Mouse (Mus musculus): Measurements from ENCODE around the gene Cpa1. TPM values are rescaled to one million over a fixed set of nuclear protein-coding genes. Genes with fewer than 3 reads are reported as not detected.
A peak's percentile ranks its signal among the peaks of the same experiment; 100 is the strongest.

The Cpa1 gene
- 0.13 TPM in 1 of 2 replicates, not detected in the other for polyA plus RNA-seq (2012; rRNA removed)

DNA sequence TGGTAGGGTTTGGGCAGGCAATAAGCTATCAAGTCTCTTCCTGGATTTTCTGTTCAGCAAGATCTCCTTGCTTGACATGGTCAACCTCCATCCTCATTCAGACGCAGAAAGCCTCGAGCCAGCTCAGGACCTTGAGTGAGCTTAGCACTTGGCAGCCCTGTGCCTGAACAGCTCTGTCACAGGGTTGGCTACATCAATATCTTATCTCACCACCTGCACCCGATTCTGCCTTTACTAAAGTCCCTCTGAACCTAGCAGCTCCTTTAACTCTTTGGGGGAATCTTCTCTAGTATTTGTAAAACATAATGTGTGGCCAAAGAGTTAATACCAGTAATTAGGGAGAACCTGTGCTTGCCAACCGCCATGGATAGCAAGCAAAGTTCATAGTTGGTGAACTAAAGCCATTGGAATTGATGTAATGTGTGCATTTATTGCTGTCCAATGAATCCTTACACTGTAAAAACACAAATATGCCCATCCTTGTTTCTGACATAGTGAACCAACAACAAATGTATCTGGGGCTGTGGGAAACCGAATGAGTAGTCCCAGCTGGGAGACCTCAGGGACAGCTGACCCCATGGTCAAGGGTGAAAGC, at the start of gene Cpa1:
Gene Cpa1, plus strand, starts transcription at position 545 of the 595 bp plus-strand sequence.
- DNase-seq (ENCODE audit: extremely low spot score in 1 of 2, low spot score in 1 of 2) = no peak

DNA sequence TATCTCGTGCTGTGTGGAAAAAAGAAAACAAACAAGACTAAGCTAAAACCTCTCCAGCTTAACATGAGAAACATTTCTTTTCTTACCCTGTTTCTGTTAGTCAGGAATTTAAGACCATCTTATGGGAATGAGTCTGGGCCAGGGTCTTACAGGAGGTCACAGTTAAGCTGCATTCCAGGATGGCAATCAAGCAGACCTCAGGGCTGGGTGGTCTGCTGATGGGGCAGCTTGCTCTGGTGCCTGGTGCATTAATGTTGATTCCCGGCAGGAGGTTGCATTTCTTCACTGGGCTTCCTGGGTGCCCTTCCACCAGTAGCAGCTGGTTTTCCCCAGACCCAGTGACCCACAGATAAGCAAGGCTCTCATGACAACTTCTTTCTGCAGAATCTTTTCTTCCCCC, 49.2 kb upstream of the Cpa1 start:
- no peak for DNase-seq (ENCODE audit: extremely low spot score in 1 of 2, low spot score in 1 of 2)

DNA sequence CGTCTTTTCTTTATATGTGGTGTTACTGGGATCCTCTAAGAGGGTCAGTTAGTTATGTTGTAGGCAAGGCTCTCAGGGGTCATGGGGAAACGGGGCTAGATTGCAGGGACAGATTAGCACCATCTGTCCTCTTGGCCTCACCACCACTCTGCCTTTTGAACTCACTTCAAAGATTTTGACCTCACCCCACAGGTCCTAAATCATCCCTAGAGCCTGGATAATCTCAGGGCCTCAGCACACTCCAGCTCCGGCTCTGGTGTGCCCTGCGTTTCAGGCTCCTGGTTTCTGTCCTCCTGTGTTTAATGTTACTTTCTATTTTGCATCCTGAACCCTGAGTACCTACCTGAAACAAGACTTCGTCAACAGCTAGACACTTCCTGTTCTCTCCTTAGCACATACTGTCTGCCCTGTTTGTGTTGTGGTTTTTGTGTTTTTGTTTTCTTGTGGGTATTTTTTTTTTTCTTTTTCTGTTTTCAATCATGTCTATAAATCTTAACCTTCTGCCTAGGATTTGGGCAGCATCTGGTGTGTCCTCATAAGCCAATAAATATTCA, 47.1 kb upstream of the Cpa1 start:
- no peak for DNase-seq (ENCODE audit: extremely low spot score in 1 of 2, low spot score in 1 of 2)

DNA sequence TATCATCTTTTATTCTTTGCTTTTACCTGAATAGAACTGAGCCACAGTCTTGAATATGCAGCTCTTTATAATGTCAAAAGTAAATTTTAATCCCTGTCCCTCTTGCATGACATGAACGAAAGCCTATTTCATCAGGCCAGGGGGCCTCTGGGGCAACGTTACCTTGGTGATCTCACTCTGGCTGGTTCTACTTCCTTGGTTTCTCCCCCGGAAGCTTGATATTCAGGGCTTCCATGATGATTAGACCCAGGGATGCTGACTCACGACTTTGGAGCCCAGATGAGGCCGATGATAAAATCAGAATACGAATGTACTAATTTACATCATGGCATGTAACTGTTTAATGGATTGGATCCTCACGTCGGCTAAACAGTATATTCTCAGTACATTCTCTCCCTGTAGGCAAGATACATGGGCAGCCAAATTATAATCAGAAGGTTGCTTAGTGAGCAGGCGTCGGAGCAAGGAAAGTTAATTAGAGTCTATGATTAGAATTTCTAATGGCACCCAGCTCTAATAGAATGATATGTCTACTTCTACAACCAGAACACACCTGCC, 46.5 kb upstream of the Cpa1 start:
- DNase-seq (ENCODE audit: extremely low spot score in 1 of 2, low spot score in 1 of 2) = no peak

DNA sequence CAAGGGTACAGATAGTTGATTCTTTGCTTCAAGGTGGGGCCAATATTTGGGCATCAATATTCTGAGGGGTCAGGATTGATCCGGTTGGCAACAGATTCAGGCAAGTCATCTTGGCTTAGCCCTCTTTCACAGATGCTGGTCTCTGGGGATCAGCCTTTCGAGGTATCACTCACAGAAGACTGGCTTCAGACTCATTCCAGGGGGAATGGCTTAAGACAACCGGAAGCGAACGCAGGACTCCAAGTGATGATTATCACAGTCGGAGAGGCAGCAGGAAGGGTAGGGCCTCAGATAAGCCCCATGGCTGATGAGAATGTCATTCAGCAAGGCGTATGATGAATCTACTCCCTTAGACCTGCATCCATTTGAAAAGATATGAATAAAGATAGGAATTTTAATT, 44.7 kb upstream of the Cpa1 start:
- DNase-seq (ENCODE audit: extremely low spot score in 1 of 2, low spot score in 1 of 2) = no peak

DNA sequence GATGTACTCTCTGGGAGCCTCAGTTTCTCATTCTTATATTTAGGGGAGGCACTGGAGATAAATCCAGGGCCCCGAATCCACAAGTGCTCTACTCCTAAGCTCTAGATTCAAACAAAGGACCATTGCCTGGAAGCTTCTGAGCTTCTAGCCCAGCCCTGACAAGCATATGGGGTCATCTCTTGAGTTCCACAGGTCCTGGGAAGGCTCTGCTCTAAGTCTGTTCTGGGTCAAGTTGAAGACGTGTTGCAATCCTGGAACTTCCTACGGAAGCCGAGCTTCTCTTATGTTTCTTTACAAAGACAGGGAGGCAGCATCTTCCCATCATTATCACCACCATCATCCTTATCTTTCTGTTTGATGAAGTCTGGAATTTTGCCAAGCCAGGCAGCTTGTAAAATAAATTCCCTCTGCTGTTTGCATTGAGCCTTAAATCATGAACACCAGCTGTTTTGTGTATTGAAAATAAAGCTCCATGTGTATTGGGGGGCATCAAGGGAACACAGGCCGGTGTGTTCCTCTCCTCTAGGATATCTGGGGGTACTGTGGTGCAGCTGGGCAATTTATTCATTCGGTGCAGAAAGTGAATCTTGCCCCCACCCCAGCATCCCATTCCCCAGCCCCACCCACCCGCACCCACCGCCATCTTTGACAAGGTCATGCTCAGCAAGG, 42.7 kb upstream of the Cpa1 start:
- DNase-seq (ENCODE audit: extremely low spot score in 1 of 2, low spot score in 1 of 2) = no peak

DNA sequence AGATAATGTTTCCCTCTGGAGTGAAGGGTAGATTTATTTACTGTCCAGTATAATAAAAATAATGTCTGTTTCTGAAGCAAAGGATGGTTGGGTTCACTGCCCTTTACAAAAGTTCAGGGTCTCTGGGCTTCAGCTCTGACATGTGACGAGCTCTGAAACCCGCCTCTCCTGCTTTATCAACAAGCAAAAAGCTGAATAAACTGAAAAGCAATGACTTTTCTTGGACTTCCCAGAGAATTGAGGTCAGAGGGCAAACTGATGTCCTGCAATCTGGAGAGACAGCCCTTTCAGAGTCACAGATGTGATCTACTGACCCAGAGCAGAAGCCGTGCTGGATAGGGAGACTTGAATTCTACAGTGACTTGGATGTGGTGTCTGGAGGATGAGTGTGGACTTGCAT, 39.0 kb upstream of the Cpa1 start:
- no peak for DNase-seq (ENCODE audit: extremely low spot score in 1 of 2, low spot score in 1 of 2)

DNA sequence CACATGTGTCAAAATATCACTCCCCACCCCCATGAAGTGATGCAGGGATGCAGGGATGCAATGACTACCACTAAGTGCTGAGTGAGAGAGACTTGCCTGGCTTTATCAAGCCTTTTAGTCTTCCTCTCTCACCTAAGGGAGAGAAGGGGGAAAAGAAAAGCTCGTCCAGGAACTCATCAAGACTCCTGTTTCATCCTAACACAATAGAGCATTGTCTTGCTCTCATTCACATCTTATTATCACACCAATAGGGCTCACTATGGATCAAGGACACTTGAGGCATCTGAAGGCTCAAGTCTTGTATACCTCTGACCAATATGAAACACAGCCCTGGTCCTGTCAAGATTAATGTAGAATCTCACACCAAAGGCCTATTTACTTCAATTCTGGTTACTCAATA, 38.0 kb upstream of the Cpa1 start:
- DNase-seq (ENCODE audit: extremely low spot score in 1 of 2, low spot score in 1 of 2) = no peak

DNA sequence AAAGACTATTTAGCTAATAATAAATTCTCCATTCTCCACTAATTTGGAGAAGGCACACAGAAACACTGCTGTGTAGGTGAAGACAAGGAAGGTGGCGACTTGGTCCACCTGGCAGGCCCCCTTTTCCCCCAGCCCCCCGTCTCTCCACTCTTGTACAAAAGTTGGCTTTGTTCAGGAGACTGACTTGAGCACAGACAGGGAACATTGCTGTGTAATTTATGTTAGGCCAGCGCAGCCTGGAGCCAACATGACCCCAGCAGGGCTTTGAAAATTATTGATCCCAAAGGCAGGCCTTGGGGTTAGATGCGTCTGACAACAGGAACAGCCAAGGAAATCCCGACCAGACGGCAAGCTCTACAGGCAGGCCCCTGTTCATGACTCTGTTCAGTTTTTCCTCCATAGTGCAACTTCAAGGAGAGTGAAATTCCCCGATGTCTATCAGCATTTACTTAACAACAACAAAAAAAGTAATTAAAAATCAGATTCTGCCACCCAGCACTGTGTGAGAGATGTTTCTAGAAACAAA, 34.6 kb upstream of the Cpa1 start:
- DNase-seq (ENCODE audit: extremely low spot score in 1 of 2, low spot score in 1 of 2) = no peak

DNA sequence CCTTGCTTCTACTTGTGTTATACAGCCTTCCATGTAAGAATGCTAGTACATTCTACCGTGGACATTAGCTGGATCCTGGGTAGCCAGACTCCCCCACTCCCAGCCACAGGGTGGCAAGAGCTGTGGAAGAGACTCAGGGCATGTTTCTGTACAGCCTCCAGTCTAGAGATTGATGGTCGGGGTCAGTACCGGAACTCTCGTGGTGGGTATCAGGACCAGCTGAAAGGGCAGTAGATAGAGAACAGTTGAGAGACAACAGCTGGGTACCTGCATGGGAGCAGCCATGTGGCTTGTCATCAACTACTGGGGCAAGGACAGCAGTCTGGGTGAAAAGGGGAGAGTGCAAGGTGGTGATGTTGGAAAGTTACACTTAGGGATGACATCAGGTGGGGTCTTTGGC, 33.9 kb upstream of the Cpa1 start:
- no peak for DNase-seq (ENCODE audit: extremely low spot score in 1 of 2, low spot score in 1 of 2)

DNA sequence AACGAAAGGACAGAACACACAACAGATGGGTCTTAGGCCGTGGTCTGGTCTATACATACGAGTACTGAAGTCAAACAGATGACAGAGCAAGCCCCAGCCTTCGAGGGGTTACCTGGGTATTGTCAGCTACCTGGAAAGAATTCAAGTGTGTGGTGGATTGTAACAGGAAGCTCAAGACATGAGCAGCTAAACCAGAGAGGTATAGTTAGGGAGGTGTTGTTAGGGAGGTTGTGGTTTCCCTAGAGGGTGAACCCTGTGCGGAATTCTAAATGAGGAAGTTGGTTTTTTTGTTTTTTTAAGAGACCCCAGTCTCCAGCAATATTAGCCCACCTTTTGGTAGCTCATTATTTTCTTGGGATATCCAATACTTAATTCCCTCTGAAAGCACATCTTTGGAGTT, 33.3 kb upstream of the Cpa1 start:
- no peak for DNase-seq (ENCODE audit: extremely low spot score in 1 of 2, low spot score in 1 of 2)

DNA sequence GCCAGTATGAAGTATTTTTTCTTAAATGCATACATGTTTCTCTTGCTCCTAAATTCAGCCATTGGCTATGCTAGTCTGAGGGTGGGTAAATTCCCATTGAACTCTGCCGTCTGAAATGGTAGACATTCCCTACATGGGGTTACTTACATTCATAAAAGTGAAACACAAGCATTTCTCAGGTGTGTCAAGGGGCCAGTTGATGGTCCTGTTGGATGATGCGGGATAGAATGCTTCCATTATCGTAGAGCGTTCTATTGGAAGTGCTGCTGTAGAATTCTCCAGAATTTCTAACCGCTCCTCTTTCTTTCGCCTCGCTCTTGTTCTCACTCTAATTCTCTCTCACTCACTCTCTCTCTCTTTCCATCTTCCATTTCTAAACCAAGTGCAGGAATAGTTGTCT, 28.3 kb upstream of the Cpa1 start, which contains the start of gene Cpa5:
Gene Cpa5, plus strand, starts transcription at position 301 of the 400 bp plus-strand sequence.
- no peak for DNase-seq (ENCODE audit: extremely low spot score in 1 of 2, low spot score in 1 of 2)

DNA sequence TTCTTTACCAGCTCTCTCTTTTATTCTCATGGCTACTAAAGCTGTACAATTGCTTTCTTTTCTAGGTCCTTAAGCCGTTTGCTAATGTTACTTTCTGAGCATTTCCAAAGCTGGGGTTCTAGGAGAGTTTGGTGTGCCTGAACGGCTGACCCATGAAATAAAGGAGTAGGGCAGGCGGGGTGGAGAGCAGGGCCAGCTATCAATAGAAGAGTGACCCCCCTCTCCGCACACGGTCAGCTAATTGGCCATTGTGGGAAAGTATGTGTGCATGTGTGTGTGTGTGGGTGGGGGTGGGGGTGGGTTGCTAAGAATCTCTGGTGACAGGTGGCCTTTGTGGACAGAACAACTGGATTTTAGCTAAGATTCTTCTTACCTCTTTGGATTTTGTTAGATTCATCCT, 27.8 kb upstream of the Cpa1 start:
- DNase-seq (ENCODE audit: extremely low spot score in 1 of 2, low spot score in 1 of 2) = no peak

DNA sequence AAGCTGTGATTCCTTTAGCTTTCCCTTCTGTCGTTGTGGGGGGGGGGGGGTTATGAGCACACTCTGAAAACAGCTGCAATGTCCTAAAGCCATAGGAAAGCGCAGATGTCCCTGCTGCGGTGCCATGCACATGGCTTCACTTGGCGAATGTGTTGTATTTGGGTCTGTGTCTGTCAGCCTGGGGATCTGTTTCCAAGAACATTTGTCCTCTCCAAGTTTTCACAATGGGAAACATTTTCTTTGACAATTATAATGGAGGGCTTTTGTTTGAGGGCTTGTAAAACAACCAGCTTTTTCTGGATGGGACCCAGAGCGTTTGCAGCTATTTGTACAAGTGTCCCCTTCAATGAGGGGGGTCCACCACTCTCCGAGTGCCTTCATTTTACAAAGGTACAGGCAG, 24.8 kb upstream of the Cpa1 start:
- DNase-seq (ENCODE audit: extremely low spot score in 1 of 2, low spot score in 1 of 2) = no peak

DNA sequence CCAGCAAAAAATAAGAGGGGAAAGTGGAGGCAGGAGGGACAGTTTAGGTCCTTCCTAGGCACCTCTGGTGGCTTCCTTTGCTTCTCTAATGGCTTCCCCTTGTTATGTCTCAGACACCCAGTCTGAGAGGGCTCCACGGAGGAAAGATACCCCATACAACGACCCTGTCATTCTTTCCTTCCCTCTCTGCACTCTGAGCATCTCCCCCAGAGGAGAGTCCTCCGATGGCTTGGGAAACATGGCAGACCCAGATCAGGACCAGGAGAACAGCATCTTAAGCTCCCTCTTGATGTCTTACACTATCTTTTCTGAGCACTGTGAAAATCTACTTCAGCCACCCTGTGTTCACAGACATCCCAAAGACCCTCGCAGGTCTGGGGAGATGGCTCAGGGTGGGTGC, 23.3 kb upstream of the Cpa1 start:
- no peak for DNase-seq (ENCODE audit: extremely low spot score in 1 of 2, low spot score in 1 of 2)

DNA sequence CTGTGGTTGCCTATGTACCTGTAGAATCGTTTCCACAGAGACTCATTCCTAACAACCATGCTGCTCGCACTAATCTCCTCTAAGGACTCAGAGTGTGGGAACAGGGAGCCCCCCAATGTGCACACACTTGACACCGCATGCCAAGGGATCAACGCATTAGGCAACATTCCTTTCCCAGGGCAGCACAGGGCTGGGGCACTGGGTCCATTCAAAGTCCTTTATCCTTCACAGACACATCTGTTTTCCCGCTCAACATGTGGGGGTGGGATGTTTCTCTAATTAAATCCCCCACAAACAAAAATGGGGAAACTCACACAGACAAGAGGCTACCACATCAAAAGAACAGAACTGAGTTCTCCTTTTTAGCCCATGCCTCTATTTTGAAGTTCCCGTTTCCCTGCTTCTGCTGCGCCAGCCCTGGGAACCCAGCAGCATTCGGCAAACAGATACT, 22.5 kb upstream of the Cpa1 start:
- DNase-seq (ENCODE audit: extremely low spot score in 1 of 2, low spot score in 1 of 2) = peak in 1 of 2 experiments; percentile 6

DNA sequence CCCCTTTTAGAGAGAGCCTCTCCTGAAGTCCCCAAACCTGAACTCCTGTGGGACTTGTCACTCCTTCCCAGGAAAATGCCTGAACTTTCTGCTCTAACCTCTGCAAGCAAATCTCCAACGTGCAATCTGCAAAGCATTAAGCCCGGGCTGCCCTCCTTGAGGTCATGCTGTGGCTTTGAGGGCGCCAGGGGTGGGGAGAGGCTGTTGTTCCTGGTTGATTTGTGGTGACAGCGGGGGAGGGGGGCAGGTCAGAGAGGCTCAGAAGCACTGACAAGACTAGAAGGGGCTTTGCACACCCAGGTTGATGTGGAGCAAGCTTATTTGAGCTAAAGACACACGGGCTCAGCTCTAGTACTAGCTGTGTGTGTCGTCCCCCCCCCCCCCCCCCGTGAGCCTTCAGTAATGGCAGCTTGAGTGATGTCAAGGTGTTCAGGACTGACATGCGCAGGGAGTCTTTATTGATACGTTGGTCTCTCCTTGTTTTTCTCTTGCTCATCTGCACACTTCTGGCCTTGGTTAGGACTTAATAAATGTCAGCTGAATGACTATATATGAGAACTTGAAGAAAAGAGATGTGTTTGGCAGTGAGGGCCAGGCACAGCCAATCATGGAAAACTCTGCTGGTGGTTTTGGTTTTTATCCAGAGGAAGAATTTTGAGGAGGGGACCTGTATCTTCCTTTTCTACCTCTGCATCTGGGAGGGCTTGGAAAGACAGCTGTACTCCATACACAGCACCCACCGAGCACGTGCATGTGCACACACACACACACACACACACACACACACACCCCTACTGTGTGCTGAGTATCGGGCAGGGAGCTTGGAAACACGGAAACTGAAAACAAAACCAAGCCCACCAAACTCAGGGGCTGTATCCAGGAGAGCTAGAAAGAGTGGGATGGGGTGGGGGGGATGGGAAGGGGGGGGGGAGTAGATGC, 21.7 kb upstream of the Cpa1 start:
- DNase-seq (ENCODE audit: extremely low spot score in 1 of 2, low spot score in 1 of 2) = no peak

DNA sequence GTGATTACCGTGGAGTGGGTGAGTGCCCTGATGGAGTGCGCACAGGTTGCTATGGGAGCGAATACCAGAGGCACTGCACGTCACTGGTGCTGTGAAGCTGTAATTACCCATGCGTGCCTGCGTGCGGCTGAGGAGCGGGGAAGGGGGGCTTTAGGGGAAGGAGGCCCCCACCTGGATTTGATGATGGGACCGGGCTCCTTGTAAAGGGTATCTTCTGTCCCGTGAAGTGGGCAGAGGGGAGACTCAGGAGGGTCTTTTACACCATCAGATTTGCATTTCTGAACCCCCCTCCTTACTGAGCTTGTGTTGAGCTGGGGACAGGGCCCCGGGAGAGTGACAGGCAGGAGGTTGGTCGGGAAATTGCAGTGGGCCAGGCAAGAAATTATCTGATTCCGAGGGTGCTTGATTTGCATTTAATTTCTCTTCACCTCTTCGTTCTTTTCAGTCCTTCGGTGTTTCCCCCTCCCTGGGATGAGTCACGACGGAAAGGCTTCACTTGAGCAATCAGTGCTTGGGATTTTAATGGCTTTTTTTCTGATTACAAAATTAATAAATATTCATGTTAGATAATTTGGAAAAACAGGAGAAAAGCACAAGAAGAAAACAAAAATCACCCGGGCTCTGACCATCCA, 20.9 kb upstream of the Cpa1 start:
- DNase-seq (ENCODE audit: extremely low spot score in 1 of 2, low spot score in 1 of 2) = peak; percentile 51 to 67

DNA sequence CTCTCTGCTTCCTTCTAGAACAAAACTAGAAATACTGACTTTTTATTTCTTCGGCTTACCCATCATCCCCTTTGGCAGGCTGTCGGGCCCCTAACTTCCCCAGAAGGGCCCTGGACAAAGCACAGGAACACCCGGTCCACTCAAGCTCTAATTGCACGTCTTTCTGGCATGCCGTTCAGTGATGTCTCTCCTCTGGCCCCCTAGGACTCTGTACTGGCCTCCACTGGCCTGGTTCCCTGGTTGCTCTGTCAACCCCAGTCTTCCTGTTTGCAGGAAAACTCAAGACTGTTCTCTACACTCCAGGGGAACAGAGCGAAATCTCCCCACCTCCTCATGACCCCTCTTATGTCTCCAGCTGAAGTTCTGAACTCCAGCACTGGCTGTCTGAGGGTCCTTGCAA, 20.3 kb upstream of the Cpa1 start:
- no peak for DNase-seq (ENCODE audit: extremely low spot score in 1 of 2, low spot score in 1 of 2)

DNA sequence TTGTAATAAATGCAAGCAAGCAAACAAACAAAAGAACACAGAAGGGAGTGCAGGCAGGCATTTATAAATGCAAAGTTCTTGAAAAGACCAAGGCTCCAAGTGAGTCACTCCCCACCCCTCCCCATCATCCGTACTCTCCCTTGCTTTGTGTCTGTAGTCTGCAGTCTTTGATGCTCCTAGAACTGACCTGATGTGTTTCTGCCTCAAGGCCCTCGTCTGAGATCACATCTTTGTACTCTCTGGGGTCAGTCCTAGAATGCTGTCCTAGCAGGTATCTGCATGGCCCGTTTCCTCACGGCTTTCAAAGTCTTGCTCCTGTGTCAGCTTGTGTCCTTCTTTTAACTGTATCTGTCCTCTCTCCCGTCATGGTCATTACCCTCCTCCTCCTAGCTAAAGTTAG, 19.4 kb upstream of the Cpa1 start:
- no peak for DNase-seq (ENCODE audit: extremely low spot score in 1 of 2, low spot score in 1 of 2)

Measured in frontal cortex, adult 2 months (tissue).